Mouse (Mus musculus) retina, postnatal 7 days (tissue): Measurements from ENCODE around the gene Ednrb.
"Not testable (repeated sequence)": the region's sequence is repeated elsewhere in the genome, so short reads cannot be mapped to it uniquely, and the experiment has no call there.

Source experiments
- DNase-seq: peaks from one replicate; pipeline ENCODE4 v3.0.0-alpha.2; 2012; ENCODE audit warnings: low read depth, low spot score

Gene Ednrb

DNA sequence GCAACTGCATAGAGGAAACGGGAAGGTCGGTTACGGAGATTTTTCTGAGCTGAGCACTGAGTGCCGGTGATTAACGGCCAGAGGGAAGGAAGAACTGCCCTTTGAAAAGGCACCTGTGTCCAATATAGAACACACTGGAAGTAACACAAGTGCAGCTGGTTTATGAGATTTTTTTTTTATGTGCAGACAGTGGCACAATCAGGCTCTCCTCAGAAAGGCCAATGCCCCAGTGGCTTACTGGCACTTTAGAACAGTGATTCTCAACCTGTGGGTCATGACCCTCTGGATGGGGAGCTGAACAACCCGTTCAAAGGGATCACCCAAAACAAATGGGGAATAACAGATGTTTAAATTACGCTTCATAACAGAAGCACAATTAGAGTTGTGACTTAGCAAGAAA is 20.7 kb downstream of the Ednrb start:
- DNase-seq, result no peak

DNA sequence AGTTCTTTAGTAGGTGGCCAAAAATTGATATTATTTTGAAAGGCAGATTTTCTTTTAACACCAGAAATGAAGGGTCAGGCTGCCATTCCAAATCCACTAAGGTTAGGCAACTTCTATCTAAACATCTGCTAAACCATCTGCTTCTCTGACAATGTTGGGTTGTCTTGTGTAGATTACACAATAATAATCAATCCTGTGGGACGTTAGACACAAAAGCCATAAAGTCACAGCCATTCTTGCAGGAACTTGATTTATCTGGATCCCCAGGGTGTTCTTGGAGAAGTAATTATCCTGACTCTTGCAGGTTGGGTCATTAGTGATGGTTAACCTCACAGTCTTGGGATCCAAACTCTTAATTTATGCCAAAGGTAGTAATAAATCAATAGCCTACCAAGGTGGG is 21.6 kb downstream of the Ednrb start:
- no peak for DNase-seq

DNA sequence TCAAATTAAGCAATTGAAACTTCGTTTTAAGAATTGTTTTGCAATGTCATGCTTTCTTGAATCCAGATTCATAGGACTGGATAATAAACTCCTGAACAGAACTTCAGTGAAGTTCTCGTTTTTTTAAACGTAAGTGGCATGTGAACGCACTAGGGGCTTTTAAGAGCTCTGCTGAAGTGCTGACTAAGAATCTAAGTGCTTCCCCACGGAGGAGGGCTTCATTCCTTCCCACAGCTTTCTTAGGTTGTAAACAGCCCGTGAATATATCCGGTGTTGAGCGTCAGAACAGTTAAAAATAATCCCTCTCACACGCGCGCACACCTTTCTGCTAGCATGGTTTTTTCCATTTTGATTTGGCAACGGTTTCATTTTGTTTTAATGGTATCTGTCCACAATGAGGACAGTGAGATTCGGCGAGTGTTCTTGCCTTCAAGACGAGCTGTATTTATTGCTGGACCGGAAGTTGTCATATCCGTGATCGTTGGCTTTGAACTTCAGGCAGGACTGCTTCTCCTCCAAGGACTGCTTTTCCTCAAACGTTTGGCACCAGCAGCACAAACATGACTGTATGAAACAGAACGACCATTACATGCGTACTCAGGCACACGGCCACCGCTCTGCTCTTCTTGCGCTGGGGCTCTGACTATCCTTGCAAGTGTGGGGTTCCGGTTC is 27.4 kb downstream of the Ednrb start:
- no peak for DNase-seq

DNA sequence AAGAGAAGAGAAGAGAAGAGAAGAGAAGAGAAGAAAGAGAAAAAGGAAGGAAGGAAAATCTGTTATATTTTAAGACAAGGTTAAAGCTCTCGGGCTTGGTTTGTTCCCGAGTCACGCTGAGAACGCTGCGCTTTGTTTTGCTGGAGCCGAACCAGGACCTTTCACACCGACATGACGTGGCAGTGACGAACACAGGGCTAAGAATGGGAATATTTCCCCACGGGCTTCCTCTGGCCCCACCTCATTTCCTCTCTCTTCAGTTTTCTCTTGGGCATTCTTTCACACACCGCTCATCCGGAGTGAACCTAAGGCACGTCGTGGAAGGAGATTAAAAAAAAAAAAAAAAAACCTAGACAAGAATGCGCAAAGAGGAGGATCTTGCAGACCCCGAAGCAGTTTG is 28.7 kb downstream of the Ednrb start:
- no peak for DNase-seq

DNA sequence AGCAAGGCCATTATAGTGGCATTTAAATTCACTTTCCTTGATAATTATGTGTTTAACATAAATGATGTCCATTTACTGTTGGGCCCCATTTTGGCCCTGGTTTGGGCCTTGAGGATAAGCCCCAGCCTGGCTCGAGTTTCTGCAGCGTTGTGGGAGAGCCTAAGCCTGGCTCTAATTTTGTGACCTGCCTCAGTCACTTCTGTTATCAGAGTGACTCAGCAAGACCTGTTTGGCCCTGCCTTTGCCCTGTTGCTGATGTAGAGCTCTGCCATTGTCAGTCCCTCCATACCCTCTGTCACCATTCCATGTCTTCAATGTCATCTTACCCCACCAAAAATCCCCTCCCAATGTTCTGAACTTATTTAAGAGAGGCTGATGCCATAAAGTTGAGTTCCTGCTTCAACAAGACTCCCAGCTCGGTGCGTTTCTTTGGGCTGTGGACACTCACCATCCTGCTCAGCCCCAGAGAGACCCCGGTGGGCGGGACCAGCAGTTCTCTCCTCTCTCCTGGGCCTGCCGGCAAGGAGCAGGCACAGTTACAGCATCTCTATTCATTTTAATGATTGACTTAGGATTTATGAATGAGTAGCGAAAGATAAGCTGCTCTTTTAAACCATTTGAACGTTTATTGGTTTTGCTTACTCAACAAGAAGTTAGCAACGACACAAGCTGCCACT is 30.0 kb downstream of the Ednrb start:
- DNase-seq, result no peak

DNA sequence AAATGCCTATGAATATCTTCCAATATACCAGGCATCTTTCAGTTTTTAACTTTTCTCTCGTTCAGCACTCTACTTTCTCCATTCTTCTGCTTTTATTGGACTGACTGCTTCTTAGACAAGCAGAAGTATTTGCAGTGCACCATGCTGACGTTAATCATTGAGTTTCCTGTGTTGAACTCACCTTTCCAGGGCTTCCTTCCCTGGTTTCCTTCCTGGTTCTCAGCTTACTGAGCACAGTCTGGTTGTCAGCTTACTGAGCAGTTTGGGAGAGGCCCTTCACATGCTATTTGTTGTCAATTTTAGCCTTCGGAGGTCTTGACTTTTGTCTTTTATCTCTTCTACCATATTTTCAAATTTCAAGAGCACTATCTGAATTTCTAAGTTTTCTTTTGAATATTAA is 31.0 kb downstream of the Ednrb start:
- DNase-seq, result no peak

DNA sequence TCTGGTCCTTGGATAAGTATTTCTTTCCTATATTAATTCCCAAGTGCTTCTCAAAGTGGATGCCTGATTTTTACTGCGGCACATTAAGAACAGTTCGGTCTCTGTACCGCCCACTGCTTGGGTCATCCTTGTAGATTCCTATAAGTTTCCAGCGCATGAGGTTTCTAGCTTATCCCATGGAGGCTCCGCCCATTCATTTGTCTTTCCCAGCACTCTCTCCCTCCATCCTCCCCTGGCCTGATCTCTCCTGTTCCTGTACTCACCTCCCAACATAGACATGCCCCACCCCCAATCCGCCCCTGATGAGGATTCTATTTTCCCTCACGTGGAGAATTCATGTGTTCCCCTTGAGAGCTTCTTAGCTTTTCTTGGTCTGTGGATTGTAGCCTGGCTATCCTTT is 32.9 kb downstream of the Ednrb start:
- no peak for DNase-seq

DNA sequence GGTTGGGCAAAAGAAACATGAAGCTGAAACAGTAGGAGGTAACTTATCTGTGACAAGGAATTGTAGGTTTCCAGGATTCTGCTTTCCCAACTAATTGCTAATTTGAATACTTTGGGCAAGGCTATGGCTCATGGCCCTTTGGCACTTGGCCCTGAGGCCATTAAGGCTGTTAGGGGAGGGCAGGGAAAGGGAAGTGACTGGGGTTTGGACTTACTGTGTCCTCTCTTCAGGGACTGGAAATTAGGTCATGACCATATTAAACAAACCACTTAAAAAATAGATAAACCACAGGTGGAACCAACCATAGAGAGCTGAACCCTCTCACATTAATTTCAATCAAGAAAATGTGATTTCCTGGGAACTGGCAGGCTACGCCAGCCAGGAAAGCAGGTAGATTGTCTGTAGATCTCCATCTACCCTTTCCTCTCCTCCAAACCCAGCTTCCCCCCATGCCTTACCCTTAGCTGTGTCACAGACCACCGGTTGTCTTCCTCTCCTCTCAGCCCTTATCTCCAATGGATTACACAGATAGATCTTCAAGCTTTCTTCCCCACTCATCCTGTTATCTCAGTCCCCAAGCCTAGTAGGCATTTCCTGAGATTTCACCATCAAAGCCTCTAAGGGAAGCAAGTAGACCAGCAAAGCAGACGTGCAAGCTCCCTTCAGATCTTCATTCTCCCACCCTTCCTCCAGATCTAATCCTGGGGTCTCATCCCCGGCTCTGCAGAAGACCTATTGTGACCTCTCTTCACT is 40.1 kb downstream of the Ednrb start:
- DNase-seq, result no peak

DNA sequence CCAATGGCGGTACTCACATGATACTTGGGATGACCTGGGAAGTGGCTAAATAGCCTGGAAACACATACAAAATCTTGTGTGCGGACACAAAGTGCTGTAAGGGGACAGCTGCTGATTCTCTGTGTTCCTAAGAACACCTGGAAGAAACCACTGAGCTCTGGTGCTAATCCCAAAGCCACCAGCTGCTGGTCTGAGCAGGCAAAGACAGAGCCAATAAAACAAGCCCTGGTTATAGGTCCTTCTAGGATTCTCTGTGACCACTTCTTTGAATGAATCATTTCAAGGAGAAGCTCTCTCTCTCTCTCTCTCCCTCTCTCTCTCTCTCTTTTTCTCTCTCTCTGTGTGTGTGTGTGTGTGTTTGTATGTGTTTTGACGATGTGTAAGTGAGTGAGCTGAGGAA is 47.1 kb downstream of the Ednrb start:
- DNase-seq, result no peak

DNA sequence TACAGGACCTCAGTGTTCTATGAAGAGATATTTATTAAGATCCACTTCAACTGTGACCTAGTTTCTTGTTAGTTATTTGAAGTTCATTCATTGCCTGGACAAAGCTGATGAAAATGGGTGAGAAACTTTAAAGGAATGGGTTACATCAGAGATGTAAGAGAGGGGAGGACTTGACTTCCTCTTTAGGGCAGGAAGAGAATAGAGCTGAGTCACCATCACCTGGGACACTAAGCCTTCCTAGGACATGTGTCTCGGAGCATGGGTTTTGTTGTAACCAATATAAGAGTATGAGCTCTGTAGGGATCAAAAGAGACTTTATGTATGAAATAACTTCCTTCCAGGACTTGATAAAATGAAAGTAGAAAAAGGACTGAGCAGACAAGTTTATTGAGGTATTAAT is 48.6 kb downstream of the Ednrb start:
- DNase-seq, result no peak

DNA sequence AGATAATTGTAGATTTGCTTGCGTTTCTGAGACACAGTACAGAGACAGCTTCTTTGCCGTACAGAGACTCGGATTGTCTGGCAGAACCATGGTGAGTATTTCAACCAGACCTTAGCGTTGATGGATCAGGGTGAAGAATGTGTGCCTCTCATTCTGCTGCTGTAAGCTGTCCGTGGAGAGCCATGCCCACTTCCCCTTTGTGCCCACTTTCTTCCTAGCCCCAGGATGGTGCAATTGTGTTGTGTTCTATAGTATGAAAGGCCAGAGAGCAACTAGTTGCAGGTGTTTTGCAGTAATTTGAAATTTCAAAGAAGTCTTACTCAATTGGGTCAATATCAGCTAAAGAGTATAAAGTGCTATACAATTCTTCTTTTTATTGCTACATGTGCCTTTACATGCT is 50.8 kb downstream of the Ednrb start:
- no peak for DNase-seq

DNA sequence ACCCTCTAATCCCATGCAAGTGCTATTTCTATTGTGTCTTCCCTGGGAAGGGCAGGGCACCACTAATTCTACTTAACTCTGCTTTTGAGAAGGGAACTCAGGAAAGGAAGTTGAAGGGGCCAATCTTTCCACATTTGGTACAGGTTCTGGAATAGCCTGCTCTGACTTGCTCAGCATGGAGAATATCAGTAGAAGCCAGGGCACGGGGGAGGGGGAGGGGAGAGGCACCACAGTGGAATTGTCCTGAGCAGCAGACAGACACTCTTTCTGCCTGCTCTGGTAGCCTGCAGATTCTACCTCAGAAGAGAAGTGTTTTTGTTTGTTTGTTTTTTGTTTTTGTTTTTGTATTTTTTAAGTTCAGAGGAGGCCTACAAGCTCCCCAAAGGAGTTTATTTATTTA is 51.5 kb downstream of the Ednrb start:
- no peak for DNase-seq

DNA sequence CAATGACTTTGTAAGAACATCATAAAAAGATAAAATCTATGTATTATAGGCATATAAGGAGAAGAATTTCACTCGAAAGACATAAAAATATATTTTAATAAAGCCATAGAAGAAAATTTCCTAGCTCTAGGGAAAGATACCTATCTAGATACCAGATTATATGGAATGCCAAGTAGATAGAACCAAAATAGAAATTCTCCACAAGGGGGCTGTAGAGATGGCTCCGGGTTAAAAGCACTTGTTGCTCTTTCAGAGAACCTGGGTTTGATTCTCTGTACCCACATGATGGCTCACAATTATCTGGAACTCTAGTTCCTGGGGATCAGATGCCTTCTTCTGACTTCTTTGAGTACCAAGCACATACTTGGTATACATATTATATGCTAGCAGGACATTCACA is 56.7 kb downstream of the Ednrb start:
- DNase-seq, result no peak

DNA sequence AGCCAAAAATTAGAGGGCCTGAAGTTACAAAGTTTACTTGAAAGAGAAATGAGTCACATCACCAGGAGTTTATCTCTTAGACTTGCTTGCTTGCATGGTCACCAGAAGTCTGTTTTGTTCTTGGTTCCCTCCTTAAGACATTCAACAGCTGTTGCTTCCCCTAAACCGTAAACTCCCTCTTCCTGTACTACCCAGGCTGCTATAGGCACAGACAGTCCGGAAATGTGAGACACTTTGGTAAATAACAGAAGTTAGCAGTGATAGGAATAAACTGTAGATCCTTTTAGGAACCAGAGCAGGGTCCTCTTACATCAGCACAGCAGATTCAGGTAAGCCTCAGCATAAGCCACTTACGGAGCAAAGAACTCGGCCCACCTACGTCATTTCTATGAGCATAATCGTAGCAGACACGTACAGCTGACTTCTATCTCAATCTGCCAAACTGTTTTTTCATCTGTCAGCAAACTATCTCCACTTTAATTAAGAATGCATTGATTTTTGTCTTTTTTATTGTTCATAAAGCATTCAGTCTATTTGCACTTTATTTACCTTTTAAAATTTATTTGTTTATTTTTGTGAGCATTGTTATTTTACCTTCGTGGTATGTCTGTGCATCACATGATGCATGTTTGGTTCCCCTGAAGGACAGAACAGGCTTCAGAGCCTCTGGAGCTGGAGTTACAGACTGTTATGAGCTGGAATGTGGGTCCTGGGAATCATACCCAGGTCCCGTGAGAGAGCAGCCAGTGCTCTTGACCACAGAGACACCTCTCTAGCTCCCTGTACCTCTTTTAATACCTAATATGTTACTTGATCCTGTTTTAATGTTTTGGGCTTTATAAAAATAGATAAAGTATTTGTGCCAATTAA is 58.9 kb downstream of the Ednrb start:
- DNase-seq, result no peak

DNA sequence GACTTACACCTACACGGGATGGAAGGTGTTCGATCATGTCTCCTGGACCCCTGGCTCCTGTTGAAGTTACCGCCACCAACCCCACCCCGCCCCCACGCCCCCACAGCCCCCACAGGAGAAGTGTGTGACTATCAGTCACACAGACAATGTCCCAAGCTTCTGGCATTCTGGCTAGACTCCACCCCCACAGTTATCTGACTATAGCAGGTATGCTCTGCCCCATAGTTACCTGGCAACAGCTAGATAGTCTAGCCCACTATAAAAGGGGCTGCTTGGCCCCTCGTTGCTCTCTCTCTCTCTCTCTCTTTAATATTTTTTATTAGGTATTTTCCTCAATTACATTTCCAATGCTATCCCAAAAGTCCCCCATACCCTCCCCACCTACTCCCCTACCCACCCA is 63.9 kb downstream of the Ednrb start:
- DNase-seq, result not testable (repeated sequence)

DNA sequence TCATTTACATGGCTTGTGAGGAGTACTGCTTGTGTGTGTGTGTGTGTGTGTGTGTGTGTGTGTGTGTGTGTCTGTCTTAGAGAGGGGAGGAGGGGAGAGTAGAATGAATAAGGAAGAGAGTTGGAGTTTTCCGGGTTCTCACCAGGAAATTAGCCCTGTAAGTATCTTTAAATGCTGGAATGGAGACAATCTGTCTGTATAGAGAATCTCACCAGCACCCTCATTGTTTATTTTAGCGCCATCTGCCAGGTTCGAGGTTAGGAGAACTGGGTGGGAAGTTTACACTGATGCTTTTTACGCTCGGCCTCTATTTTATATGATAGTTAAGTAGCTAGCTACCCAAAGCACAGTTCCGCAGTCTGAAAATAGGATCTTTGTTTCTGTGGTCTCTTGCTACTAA is 64.9 kb downstream of the Ednrb start:
- no peak for DNase-seq

DNA sequence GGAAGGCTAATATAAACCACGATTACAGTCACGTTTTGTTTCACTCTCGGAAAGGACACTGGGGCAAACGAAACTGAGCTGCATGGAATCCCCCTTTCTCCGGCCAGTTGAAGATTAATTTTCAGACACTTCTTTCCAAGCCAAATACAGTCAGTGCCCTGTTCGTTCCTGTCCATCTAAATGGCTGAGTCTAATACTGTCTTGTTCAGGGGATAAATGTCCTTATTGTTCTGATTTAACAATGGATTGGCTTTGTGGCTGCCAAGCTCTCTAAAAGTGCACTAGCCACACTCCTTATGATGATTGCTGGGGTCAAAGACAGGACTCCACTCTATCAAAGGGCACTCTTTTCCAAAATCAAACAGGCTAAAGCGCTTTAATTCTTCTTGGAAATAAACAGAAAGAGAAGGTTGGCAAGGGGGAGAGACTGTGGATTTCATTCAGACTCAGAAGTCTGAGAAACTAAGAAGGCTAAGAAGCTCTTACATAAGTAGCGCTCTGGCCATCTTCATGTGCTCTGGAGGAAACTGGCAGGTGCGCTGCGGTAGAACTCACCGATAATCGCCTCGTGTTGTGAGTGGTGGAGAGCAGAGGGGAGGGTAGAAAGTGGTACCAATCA is 65.6 kb downstream of the Ednrb start:
- DNase-seq, result no peak

DNA sequence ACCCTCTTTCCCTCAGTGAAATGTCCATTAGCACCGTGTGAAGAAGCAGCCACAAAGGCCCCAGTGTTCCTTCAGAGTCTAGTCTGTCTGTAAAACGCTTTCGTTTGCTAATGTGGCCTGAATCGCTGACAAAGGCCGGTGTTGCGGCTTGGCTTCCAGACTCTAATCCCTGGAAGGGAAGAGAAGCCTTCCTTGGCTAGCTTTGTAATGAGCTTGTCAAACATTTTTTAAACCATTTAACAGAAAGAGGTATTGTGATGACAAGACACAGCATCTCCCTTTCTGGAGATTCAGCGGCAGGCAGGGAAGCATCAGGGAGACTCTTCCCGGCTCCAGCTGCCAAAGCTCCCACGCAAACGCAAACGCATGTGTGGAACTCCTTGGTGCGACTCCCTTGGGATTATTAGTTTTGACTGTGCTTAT is 66.2 kb downstream of the Ednrb start:
- DNase-seq, result no peak

DNA sequence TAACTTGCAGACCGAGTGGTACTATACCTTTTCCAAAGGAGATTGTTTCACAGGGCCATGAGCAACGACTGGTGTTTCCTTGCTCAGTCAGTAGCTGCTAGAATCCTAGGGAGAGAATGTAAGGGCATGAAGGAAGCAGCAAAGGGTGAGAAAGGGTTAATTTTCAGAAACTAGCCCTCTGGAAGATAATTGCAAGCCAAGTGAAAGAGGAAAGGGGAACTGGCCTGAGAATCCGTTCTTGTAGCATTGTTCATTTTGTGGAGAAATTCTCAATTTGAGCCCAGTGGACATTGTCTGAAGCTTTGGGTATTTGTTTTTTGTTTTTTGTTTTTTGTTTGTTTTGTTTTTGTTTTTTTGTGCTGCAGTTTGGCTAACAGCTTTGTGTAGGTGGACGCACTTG is 66.8 kb downstream of the Ednrb start:
- DNase-seq, result no peak

DNA sequence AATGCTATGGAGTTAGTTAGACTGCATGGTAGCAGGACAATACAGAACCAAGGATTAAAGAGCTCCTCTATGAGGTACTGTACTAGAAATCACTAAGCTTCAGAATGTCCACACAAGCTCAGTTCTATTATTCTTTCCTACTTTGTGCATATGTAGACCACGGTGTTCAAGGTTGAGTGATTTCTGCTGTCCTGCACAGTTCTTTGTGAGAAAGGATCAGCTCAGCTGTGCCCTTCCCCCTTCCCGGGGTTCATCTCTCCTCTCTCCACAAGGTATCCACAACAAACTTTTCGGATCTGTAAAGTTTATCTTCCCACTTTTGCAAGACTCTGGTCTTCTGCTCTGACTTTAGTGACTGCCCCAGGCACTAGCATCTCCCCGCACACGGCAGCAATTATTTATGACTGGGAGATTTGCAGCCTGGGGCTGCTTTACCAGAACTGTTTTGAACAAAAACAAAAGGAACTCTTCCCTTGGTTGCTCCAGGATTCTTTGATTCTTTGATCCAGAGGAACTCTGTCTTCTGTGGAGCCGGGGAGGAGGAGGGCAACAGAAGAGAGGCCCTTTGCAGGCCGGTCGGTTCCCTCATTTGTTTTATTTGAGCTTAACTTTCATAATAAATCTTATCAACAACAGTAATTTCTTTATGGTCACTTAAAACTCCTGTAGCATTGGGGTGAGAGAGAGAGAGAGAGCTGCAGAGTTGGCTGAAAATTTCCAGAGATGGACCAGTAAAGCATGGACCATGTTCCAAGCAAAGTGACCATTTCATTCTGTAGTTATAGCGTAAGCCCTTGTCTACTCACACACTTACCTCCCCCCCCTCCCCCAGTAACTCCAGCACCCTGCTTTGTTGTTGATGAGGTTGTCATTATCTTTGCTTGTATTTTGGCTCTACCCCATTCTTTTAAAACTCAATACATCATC is 74.6 kb downstream of the Ednrb start:
- DNase-seq, result no peak
